Mouse (Mus musculus) G1E (cell line): Measurements from ENCODE around the gene Cacna1a. TPM values are rescaled to one million over a fixed set of nuclear protein-coding genes. Genes with fewer than 3 reads are reported as not detected.

Experiments used
- ATAC-seq: 2 replicates; pipeline ENCODE4 v1.8.0; 2016; ENCODE audit warnings: mild to moderate bottlenecking; ENCODE audit not compliant: insufficient number of reproducible peaks, poor library complexity, low FRiP score, severe bottlenecking; ENCODE audit errors: extremely low read depth
- DNase-seq: peaks from one replicate; pipeline ENCODE4 v3.0.0; 2012; ENCODE audit warnings: low spot score
- H3K27me3 ChIP-seq: 2 replicates; pipeline ENCODE4 v1.6.1; 2012; ENCODE audit warnings: mild to moderate bottlenecking, low read length, inconsistent platforms; ENCODE audit not compliant: insufficient read depth
- H3K36me3 ChIP-seq: replicated peaks from 2 replicates; pipeline ENCODE3; 2012; ENCODE audit warnings: mild to moderate bottlenecking, inconsistent platforms
- H3K4me1 ChIP-seq: 2 replicates; pipeline ENCODE4 v1.6.1; 2012; ENCODE audit warnings: low read depth, low read length, inconsistent platforms, mixed read lengths; ENCODE audit not compliant: insufficient read depth
- H3K4me3 ChIP-seq: 2 replicates; pipeline ENCODE4 v1.5.1; 2012; ENCODE audit warnings: low read depth, mild to moderate bottlenecking, inconsistent platforms, low read length, moderate library complexity, mixed read lengths
- H3K9me3 ChIP-seq: replicated peaks from 2 replicates; pipeline ENCODE4 v1.6.1; 2012; ENCODE audit warnings: inconsistent platforms
- CTCF ChIP-seq: IDR thresholded peaks from 2 replicates; pipeline ENCODE4 v1.5.1; 2012; ENCODE audit warnings: low read depth, low read length, inconsistent platforms, mixed read lengths
- GATA1 ChIP-seq: IDR thresholded peaks from 2 replicates; pipeline ENCODE4 v1.6.1; 2012; ENCODE audit warnings: borderline replicate concordance, low read length, inconsistent platforms, mixed read lengths
- GATA2 ChIP-seq: IDR thresholded peaks from 2 replicates; pipeline ENCODE4 v1.6.1; 2012; ENCODE audit warnings: low read depth, low read length, inconsistent platforms, borderline replicate concordance
- POLR2AphosphoS5 ChIP-seq: IDR thresholded peaks from 2 replicates; pipeline ENCODE4 v1.6.1; 2012; ENCODE audit warnings: low read depth, low read length, inconsistent platforms; ENCODE audit not compliant: insufficient replicate concordance
- TAL1 ChIP-seq: conservative IDR thresholded peaks from 2 replicates; pipeline ENCODE4 v1.6.1; 2012; ENCODE audit warnings: low read depth, low read length, inconsistent platforms, mixed read lengths
- polyA plus RNA-seq: library from polyadenylated mRNA; stranded (reverse); fragments of >175 nt; gene quantifications from 2 replicates; pipeline ENCODE4 v1.2.3, GENCODE M21; 2012
- total RNA-seq, 2 experiments: library from RNA; stranded (forward) in 1 of 2; stranded (reverse) in 1 of 2; fragments of 200-1000 nt in 1 of 2; fragments of >200 nt in 1 of 2; fragmentation: Nextera tagmentation in 1 of 2; gene quantifications; 2 replicates each; pipeline ENCODE4 v1.2.3; 2014 to 2017

Gene Cacna1a
- total and polyA plus RNA-seq, 3 experiments = 0.23 to 31.7 (median 1.0) TPM

DNA sequence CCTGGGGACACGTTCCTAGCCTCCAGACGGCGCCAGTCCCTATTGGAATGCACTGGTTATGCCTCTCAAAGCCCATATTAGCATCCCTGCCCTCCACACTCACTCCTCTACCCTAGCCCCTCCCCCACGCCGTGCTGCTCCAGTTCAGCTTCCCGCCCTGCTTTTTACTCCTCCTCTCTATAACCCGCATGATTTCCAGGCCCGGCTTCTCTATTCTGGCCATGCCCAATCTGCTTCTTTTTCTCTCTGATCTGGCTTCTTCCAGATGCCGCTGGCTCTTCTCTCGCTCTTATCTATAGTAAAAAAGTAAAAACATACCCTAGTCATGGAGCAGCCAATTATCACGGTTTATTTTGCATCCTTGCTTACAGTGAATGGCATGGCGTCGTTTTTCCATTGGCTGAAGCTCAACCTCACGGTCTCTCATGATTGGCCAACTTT, 259.2 kb downstream of the Cacna1a start:
- no peaks in the 10 kb centered on the region for H3K36me3 ChIP-seq
- ATAC-seq = no peak; the same call in 1 of the 2 replicates
- no peak for TF ChIP-seq CTCF
- no peak for TF ChIP-seq POLR2AphosphoS5
- TF ChIP-seq GATA1 = no peak
- no peak for TF ChIP-seq TAL1
- TF ChIP-seq GATA2 = no peak
- H3K27me3 ChIP-seq = peaks cover 3% of the 10 kb centered on the region; the same call in 1 of the 2 replicates
- no peak for DNase-seq
- peaks cover 31% of the 10 kb centered on the region for H3K4me1 ChIP-seq
- no peaks in the 10 kb centered on the region for H3K9me3 ChIP-seq
- no peak overlapping the region; the same call in 1 of the 2 replicates for H3K4me3 ChIP-seq

DNA sequence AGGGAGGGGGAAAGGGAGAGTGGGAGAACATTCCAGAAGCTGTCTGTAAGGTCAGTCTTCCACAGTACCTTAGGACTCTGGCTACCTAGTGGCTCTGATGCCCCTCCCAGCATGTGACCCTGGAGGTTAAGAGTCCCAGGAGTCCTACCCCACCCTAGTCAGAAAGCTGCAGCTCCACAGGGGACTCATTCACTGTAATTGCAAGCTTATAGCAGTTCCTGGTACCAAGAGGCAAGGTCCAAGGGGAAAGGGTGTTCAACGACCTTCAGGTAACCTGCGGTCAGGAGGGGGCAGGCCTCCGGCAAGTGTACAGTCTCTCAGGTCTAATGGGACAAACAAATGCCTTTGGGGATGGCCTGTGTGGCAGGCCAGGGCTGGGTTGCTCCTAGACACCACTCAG, 262.0 kb downstream of the Cacna1a start:
- Histone ChIP-seq H3K36me3 (no peaks in the 10 kb centered on the region), H3K27me3 (no peaks in the 10 kb centered on the region), H3K4me1 (peaks cover 32% of the 10 kb centered on the region), H3K4me3 (no peak overlapping the region), H3K9me3 (no peaks in the 10 kb centered on the region)
- no peak for ATAC-seq
- DNase-seq = no peak
- TF ChIP-seq POLR2AphosphoS5 = no peak
- TF ChIP-seq CTCF = no peak
- no peak for TF ChIP-seq TAL1
- no peak for TF ChIP-seq GATA2
- TF ChIP-seq GATA1 = no peak

DNA sequence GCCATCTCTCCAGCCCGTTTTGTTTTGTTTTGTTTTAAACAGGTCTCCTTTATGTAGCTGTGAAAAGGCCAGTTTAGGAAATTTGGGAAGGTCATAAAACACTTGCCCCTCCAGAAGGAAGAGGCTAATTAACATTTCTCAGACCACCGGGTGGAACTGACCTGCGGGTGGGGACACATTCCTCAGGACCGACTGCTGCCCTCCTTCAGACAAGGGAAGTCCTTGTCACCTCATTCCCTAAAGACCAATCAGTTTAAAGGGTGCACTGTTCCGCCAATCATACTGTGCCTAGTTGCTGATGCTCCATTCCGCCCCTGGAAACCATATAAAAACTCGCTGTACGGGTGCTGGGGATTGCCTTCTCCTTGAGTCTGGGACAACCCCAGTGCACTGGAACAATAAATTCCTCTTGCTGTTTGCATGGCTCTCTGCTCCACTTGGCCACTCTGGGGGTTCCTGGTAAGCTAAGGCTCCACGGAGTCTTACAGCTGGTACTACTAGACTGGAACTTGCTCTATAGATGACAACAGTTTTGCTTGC, 264.9 kb downstream of the Cacna1a start:
- H3K27me3 ChIP-seq = no peaks in the 10 kb centered on the region
- peaks cover 52% of the 10 kb centered on the region for H3K4me1 ChIP-seq
- TF ChIP-seq CTCF = no peak
- no peak for TF ChIP-seq GATA1
- no peak for TF ChIP-seq TAL1
- no peak for TF ChIP-seq GATA2
- no peak for TF ChIP-seq POLR2AphosphoS5
- H3K9me3 ChIP-seq = no peaks in the 10 kb centered on the region
- no peak overlapping the region for H3K4me3 ChIP-seq
- DNase-seq (no peak), ATAC-seq (no peak)
- H3K36me3 ChIP-seq = no peaks in the 10 kb centered on the region

DNA sequence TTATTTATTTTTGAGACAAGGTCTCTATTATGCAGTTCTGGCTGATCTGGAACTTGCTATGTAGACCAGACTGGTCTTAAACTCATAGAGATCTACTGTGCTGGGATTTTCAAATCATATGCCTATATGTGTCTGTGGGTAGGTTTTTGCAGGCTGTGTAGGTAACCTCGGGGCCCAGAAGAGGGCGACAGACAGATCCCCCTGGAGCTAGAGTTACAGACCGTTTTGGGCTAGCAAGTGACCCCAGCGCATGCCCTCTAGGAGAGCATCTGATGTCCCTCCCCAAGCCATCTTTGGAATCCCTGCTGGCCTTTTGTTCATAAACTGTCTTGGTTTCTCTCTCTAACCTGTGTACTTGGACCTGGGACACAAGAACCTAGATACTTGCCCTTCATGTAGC, 266.4 kb downstream of the Cacna1a start:
- no peak for ATAC-seq
- TF ChIP-seq POLR2AphosphoS5 (no peak), GATA1 (no peak), GATA2 (no peak), TAL1 (no peak), CTCF (0 out of 2 replicates have a peak, but pooled peaks have one; percentile 39)
- H3K4me1 ChIP-seq = peaks cover 63% of the 10 kb centered on the region
- DNase-seq = no peak
- peaks cover 3% of the 10 kb centered on the region for H3K36me3 ChIP-seq
- H3K4me3 ChIP-seq = no peak overlapping the region
- H3K9me3 ChIP-seq = no peaks in the 10 kb centered on the region
- no peaks in the 10 kb centered on the region for H3K27me3 ChIP-seq

DNA sequence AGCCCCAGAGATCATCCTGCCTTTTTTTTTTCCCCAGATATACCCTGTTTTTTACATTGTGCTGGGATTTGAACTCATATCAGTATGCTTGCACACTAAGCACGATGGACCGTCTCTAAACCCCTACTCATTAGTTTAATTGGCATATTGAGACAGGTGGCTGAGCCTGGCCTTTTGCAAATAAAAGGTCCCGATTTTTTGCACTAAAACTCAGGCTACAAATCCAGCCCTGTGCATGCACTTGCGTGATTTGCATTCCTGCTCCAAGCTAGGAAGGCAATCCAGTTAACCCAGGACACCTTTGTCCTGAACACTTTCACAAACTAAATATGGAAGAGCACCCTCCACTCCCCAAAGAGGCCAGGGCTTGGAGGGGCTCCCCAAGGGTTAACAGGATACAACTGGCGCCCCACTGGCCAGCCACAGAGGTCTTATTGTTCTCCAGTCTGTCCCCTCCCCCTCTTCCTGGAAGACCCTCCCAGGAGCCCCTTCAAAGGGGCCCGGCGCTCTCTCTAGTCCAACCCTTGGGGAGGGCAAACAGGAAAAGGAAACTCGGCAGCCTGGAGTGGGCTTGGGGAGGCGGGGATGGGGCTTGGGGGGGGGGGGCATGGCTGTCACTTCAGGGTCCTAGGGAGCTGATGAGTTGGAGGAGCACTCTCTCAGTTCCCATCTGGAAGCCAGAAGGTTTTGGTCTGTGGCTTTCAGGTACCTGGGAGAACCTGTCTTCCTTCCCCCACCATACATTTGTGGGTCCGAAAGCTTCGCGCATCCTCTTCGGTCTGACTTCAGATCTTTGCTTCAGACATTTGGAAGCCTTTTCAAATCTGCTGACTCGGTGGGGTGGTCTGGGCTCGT, 267.3 kb downstream of the Cacna1a start:
- TF ChIP-seq CTCF (no peak), TAL1 (no peak), POLR2AphosphoS5 (no peak), GATA2 (no peak), GATA1 (no peak)
- peak overlapping the region; percentile 72 for H3K4me3 ChIP-seq
- H3K27me3 ChIP-seq = no peaks in the 10 kb centered on the region
- ATAC-seq (no peak), DNase-seq (no peak)
- peaks cover 6% of the 10 kb centered on the region for H3K36me3 ChIP-seq
- H3K4me1 ChIP-seq = peaks cover 62% of the 10 kb centered on the region
- no peaks in the 10 kb centered on the region for H3K9me3 ChIP-seq

DNA sequence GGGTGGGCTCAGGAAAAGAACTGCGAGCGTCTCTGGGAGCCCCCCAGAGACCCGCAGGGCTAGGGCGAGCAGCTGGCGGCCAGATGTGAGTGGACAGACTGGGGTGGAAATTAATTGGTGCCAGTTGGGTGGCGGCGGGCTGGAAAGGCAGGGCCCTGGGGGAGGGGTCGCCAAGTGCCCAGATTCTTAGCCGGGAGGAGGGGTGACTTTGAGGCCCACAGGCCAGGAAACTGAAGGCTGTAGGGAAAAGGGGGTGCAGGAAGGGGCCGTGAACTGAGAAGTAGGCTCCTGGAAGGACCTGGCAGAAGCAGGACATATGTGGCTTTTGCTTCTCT, 267.9 kb downstream of the Cacna1a start:
- peaks cover 60% of the 10 kb centered on the region for H3K4me1 ChIP-seq
- no peak for ATAC-seq
- peak; percentile 28 for DNase-seq
- H3K27me3 ChIP-seq = no peaks in the 10 kb centered on the region
- H3K4me3 ChIP-seq = peak overlapping the region; percentile 72
- no peaks in the 10 kb centered on the region for H3K9me3 ChIP-seq
- H3K36me3 ChIP-seq = peaks cover 6% of the 10 kb centered on the region
- TF ChIP-seq POLR2AphosphoS5 = no peak
- no peak for TF ChIP-seq GATA1
- no peak for TF ChIP-seq CTCF
- TF ChIP-seq TAL1 = no peak
- TF ChIP-seq GATA2 = no peak
